Mouse (Mus musculus) C2C12 (cell line): ENCODE data around the gene Spg21. TPM values are rescaled to one million over a fixed set of nuclear protein-coding genes. Genes with fewer than 3 reads are reported as not detected.
A peak's percentile ranks its signal among the peaks of the same experiment; 100 is the strongest.

Experiments
- H3K27me3 ChIP-seq: one replicate; pipeline ENCODE4 v1.6.1; 2011; ENCODE audit not compliant: control insufficient read depth, insufficient read depth, insufficient read length
- H3K36me3 ChIP-seq: one replicate; pipeline ENCODE4 v1.6.1; 2011; ENCODE audit not compliant: control insufficient read depth, insufficient read depth
- H3K4me3 ChIP-seq: one replicate; pipeline ENCODE4 v1.5.1; 2011; ENCODE audit warnings: mild to moderate bottlenecking, control low read depth; ENCODE audit not compliant: poor library complexity, insufficient read depth, severe bottlenecking
- H3K79me2 ChIP-seq: one replicate; pipeline ENCODE4 v1.6.1; 2011; ENCODE audit not compliant: control insufficient read depth, insufficient read depth
- H3K79me3 ChIP-seq: one replicate; pipeline ENCODE4 v1.6.1; 2011; ENCODE audit warnings: low read depth, control low read depth
- H3ac ChIP-seq: one replicate; pipeline ENCODE3; 2011; ENCODE audit warnings: low read depth; ENCODE audit not compliant: control insufficient read depth, insufficient read length
- CEBPB ChIP-seq: IDR thresholded peaks from one replicate; pipeline ENCODE4 v1.6.1; 2011; ENCODE audit warnings: low read depth, mild to moderate bottlenecking, control low read depth, moderate library complexity
- CTCF ChIP-seq: IDR thresholded peaks from one replicate; pipeline ENCODE4 v1.5.1; 2011; ENCODE audit not compliant: control insufficient read depth, insufficient read depth, insufficient read length
- FOSL1 ChIP-seq: IDR thresholded peaks from one replicate; pipeline ENCODE4 v1.8.0; 2011; ENCODE audit warnings: mild to moderate bottlenecking, low read length; ENCODE audit not compliant: poor library complexity, insufficient read depth, severe bottlenecking
- MAX ChIP-seq: IDR thresholded peaks from one replicate; pipeline ENCODE4 v1.6.1; 2011; ENCODE audit warnings: mild to moderate bottlenecking, control low read depth
- MYOD1 ChIP-seq: IDR thresholded peaks from one replicate; pipeline ENCODE4 v1.6.1; 2011; ENCODE audit warnings: low read depth; ENCODE audit not compliant: control insufficient read depth, insufficient read length
- MYOG ChIP-seq: IDR thresholded peaks from one replicate; pipeline ENCODE4 v1.6.1; 2011; ENCODE audit not compliant: control insufficient read depth, insufficient read length; ENCODE audit errors: extremely low read depth
- USF1 ChIP-seq: IDR thresholded peaks from one replicate; pipeline ENCODE4 v1.6.1; 2011; ENCODE audit warnings: low read depth, mild to moderate bottlenecking, control low read depth, moderate library complexity
- long read RNA-seq, 2 experiments: library from polyadenylated mRNA; unstranded; transcript quantifications; one replicate each; pipeline ENCODE4 v2.0.0; 2019 to 2020
- polyA plus RNA-seq: library from polyadenylated mRNA; unstranded; fragments of >200 nt; fragmentation: generic; extraction: Trizol; gene quantifications from one replicate; pipeline ENCODE4 v1.2.1, GENCODE M21; 2012; ENCODE audit warnings: missing spikeins

Spg21 gene
- polyA plus RNA-seq, result 44.4 TPM
- long read RNA-seq, experiment 1, transcript Spg21-201 (9 exons, 2,680 nt), result major isoform, 152 of 166 reads
- long read RNA-seq, experiment 1, partial matches to known transcripts, result 8 of 166 reads
- long read RNA-seq, experiment 1, other reads (novel, unspliced or antisense), result 6 of 166 reads
- long read RNA-seq, experiment 2, transcript Spg21-201 (9 exons, 2,680 nt), result major isoform, 300 of 321 reads
- long read RNA-seq, experiment 2, partial matches to known transcripts, result 2 of 321 reads
- long read RNA-seq, experiment 2, other reads (novel, unspliced or antisense), result 18 of 321 reads

DNA sequence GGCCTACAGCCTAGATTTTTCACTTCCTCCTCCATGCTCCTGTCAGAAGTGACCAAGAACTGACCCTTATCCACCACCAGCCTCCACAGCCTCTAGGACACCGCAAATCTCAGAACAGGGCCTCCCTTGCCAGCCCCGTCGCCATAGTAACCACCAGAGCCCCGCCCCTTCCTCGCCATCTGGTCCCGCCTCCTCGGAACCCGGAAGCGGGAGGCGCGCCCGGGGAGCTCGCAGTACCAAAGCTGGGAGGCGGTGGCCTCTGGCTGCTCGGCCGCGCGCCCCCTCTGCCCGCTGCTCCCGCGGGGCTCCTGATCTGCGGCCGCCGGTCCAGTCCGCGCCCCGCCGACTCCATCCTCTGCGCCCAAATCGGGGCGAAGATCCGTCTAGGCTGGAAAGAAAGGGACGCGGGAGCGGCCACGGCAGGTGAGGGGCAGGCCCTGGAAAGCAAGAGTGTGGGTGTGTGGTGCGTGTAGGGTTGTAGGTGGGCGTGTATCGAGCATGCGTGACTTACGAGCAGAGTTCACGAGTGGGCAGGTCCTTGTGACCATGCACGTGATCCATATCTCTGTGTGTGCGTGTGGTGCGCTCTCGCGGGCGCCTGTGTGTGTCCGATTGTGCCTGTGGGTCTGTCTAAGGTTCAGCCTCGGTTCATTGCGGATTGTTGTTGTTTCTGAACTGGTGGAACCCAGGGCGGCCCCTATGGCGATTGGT lies at the start of gene Spg21:
TSS of gene Spg21 (plus strand) at position 216 of the 711 bp plus-strand sequence.
- H3K4me3 ChIP-seq, result peak within 1 kb of the TSS; percentile 65
- TF ChIP-seq MYOD1 (no peak), MAX (no peak), USF1 (peak; percentile 59), MYOG (no peak)

DNA sequence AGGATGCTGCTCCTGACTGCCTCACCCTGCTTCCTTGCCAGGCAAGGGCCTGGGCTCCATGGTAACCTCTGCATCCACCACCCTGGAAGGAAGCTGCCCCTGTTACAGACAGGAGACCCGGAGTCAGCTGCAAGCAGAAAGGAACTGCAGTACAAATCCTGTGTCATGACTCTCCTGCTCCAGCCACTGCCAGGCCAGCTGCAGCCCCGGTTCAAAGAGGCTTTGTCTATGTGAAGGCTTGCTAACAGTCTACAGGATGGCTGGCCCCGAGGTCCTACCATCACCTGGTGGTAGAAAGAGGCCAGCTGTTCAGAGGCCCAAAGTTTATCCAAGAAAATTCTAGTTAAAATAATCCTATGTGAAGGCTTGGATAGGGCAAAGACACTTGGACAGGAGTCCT lies 49.4 kb upstream of the Spg21 start:
- H3K36me3 ChIP-seq, result no peaks in the 10 kb centered on the region
- no peak overlapping the region for H3ac ChIP-seq
- H3K4me3 ChIP-seq, result no peak overlapping the region
- H3K79me2 ChIP-seq, result no peaks in the 10 kb centered on the region
- TF ChIP-seq MYOD1, result no peak
- TF ChIP-seq USF1, result no peak
- no peak for TF ChIP-seq CEBPB
- no peak for TF ChIP-seq MYOG
- TF ChIP-seq MAX, result no peak
- TF ChIP-seq CTCF, result no peak
- no peak for TF ChIP-seq FOSL1
- no peaks in the 10 kb centered on the region for H3K79me3 ChIP-seq
- no peaks in the 10 kb centered on the region for H3K27me3 ChIP-seq

More for the DNA sequence above, at the start of gene Spg21:
- Histone ChIP-seq H3K27me3 (no peaks in the 10 kb centered on the region), H3K79me2 (peaks cover 29% of the 10 kb centered on the region), H3K79me3 (peaks cover 8% of the 10 kb centered on the region), H3ac (peak within 1 kb of the TSS; percentile 63), H3K36me3 (peaks cover 16% of the 10 kb centered on the region)

GRCm38 (mm10) chr9:65417738-65418137 lies 43.0 kb upstream of the Spg21 start:
- no peaks in the 10 kb centered on the region for H3K36me3 ChIP-seq
- no peak for TF ChIP-seq MYOD1
- no peak for TF ChIP-seq CEBPB
- TF ChIP-seq USF1, result no peak
- no peak for TF ChIP-seq MAX
- no peak for TF ChIP-seq MYOG
- no peak for TF ChIP-seq FOSL1
- TF ChIP-seq CTCF, result no peak
- H3K79me2 ChIP-seq, result no peaks in the 10 kb centered on the region

GRCm38 (mm10) chr9:65419633-65420032 lies 41.1 kb upstream of the Spg21 start:
- Histone ChIP-seq H3K4me3 (no peak overlapping the region), H3ac (no peak overlapping the region), H3K36me3 (no peaks in the 10 kb centered on the region), H3K27me3 (peaks cover 4% of the 10 kb centered on the region), H3K79me3 (no peaks in the 10 kb centered on the region), H3K79me2 (no peaks in the 10 kb centered on the region)
- TF ChIP-seq FOSL1 (no peak), MYOG (no peak), USF1 (no peak), CTCF (no peak), MAX (no peak), MYOD1 (no peak), CEBPB (no peak)

More at GRCm38 (mm10) chr9:65417738-65418137, 43.0 kb upstream of the Spg21 start:
- no peak overlapping the region for H3ac ChIP-seq
- H3K4me3 ChIP-seq, result no peak overlapping the region
- H3K79me3 ChIP-seq, result no peaks in the 10 kb centered on the region
- no peaks in the 10 kb centered on the region for H3K27me3 ChIP-seq

GRCm38 (mm10) chr9:65422760-65423501 lies 37.8 kb upstream of the Spg21 start, which contains the start of gene Slc51b:
Gene Slc51b, minus strand, starts transcription at chr9:65422955.
- Histone ChIP-seq H3ac (no peak within 1 kb of the TSS), H3K79me2 (no peaks in the 10 kb centered on the region), H3K27me3 (peaks cover 4% of the 10 kb centered on the region), H3K36me3 (no peaks in the 10 kb centered on the region), H3K79me3 (no peaks in the 10 kb centered on the region), H3K4me3 (no peak within 1 kb of the TSS)
- TF ChIP-seq CEBPB (no peak), FOSL1 (no peak), USF1 (no peak), CTCF (no peak), MYOG (no peak), MYOD1 (no peak), MAX (no peak)
